Mouse (Mus musculus) thymus, adult 2 months (tissue): Measurements from ENCODE around the gene Rnf121. TPM values are rescaled to one million over a fixed set of nuclear protein-coding genes. Genes with fewer than 3 reads are reported as not detected.

ENCODE experiments used
- DNase-seq: peaks from one replicate; pipeline ENCODE4 v3.0.0; 2021
- H3K27ac ChIP-seq: fragments of 200-500 bp; 2 replicates; pipeline ENCODE4 v1.5.1; 2012; ENCODE audit warnings: low read length, control low read depth; ENCODE audit not compliant: control insufficient read depth, insufficient read depth
- H3K27me3 ChIP-seq: fragments of 200-500 bp; 2 replicates; pipeline ENCODE4 v1.6.1; 2012; ENCODE audit warnings: mild to moderate bottlenecking, low read length, moderate library complexity, mixed read lengths; ENCODE audit not compliant: control insufficient read depth, insufficient read depth
- H3K36me3 ChIP-seq: fragments of 200-500 bp; 2 replicates; pipeline ENCODE4 v1.6.1; 2012; ENCODE audit warnings: mild to moderate bottlenecking, low read length, moderate library complexity; ENCODE audit not compliant: control insufficient read depth, insufficient read depth
- H3K4me1 ChIP-seq: fragments of 200-500 bp; replicated peaks from 2 replicates; pipeline ENCODE4 v1.6.1; 2012; ENCODE audit warnings: low read length; ENCODE audit not compliant: control insufficient read depth, insufficient read depth
- H3K4me3 ChIP-seq: fragments of 200-500 bp; 2 replicates; pipeline ENCODE4 v1.5.1; 2012; ENCODE audit warnings: mild to moderate bottlenecking, low read length, control low read depth, moderate library complexity; ENCODE audit not compliant: control insufficient read depth, insufficient read depth
- CTCF ChIP-seq: fragments of 200-500 bp; IDR thresholded peaks from 2 replicates; pipeline ENCODE4 v1.5.1; 2012; ENCODE audit warnings: mild to moderate bottlenecking, control low read depth, low read length, moderate library complexity, borderline replicate concordance; ENCODE audit not compliant: control insufficient read depth, poor library complexity, insufficient read depth; ENCODE audit errors: extremely low read depth
- POLR2A ChIP-seq: fragments of 200-500 bp; IDR thresholded peaks from 2 replicates; pipeline ENCODE4 v1.6.1; 2012; ENCODE audit warnings: mild to moderate bottlenecking, low read length, control low read depth, moderate library complexity; ENCODE audit not compliant: control insufficient read depth, poor library complexity, insufficient read depth; ENCODE audit errors: extremely low read depth
- WGBS: fragments of 180-500 bp; shearing (Covaris S2); methylation state at CpG from one replicate; pipeline ENCODE4 v1.1.7; 2018; 5-methylcytosine and 5-hydroxymethylcytosine counted together
- polyA plus RNA-seq: library from polyadenylated mRNA; depleted of rRNA; stranded (reverse); fragments of >200 nt; gene quantifications from 2 replicates; pipeline ENCODE4 v1.2.3, GENCODE M21; 2012

Rnf121 gene
- polyA plus RNA-seq, 1 experiment = 41.0 TPM

GRCm38 (mm10) chr7:101994241-101994640 lies 71.0 kb downstream of the Rnf121 start:
- WGBS = 86% methylated on average over 3 of the region's 3 CpGs
- Histone ChIP-seq H3K4me3 (no peak overlapping the region), H3K27me3 (no peaks in the 10 kb centered on the region), H3K27ac (no peak overlapping the region), H3K4me1 (no peaks in the 10 kb centered on the region), H3K36me3 (peaks cover 89% of the 10 kb centered on the region)
- no peak for DNase-seq
- TF ChIP-seq POLR2A = no peak
- TF ChIP-seq CTCF = no peak

- no peak overlapping the region for H3K27ac ChIP-seq
- no peaks in the 10 kb centered on the region for H3K4me1 ChIP-seq
- 97% methylated on average over 3 of the region's 3 CpGs for whole genome bisulfite sequencing
- no peak overlapping the region for H3K4me3 ChIP-seq
- TF ChIP-seq POLR2A (no peak), CTCF (no peak)
- no peak for DNase-seq
- H3K36me3 ChIP-seq = peaks cover 31% of the 10 kb centered on the region
- H3K27me3 ChIP-seq = no peaks in the 10 kb centered on the region
Observed at GRCm38 (mm10) chr7:101985081-101985480, 80.2 kb downstream of the Rnf121 start.

- peaks cover 7% of the 10 kb centered on the region for H3K36me3 ChIP-seq
- no peak for TF ChIP-seq POLR2A
- TF ChIP-seq CTCF = no peak
- DNase-seq = no peak
- no peak overlapping the region for H3K4me3 ChIP-seq
- no peak overlapping the region for H3K27ac ChIP-seq
- no peaks in the 10 kb centered on the region for H3K4me1 ChIP-seq
- 75% methylated on average over 1 of the region's 1 CpGs for WGBS
- H3K27me3 ChIP-seq = no peaks in the 10 kb centered on the region
Observed at GRCm38 (mm10) chr7:101982735-101983134, 82.5 kb downstream of the Rnf121 start.

- TF ChIP-seq POLR2A (no peak), CTCF (no peak)
- Histone ChIP-seq H3K27me3 (no peaks in the 10 kb centered on the region), H3K27ac (no peak overlapping the region), H3K4me1 (peaks cover 26% of the 10 kb centered on the region), H3K36me3 (peaks cover 9% of the 10 kb centered on the region; the same call in 1 of the 2 replicates), H3K4me3 (no peak overlapping the region)
- DNase-seq = no peak
- 24% methylated on average over 2 of the region's 2 CpGs for WGBS
Observed at GRCm38 (mm10) chr7:101974505-101974904, 90.8 kb downstream of the Rnf121 start.

- H3K36me3 ChIP-seq = peaks cover 9% of the 10 kb centered on the region; the same call in 1 of the 2 replicates
- H3K4me1 ChIP-seq = peaks cover 26% of the 10 kb centered on the region
- DNase-seq = no peak
- no peak for TF ChIP-seq POLR2A
- TF ChIP-seq CTCF = no peak
- no peak overlapping the region for H3K4me3 ChIP-seq
- H3K27me3 ChIP-seq = no peaks in the 10 kb centered on the region
- H3K27ac ChIP-seq = 0 out of 2 replicates have a peak overlapping the region, but pooled peaks have one; percentile 5
- 14% methylated on average over 3 of the region's 3 CpGs for WGBS
Observed at GRCm38 (mm10) chr7:101973730-101974129, 91.5 kb downstream of the Rnf121 start.

GRCm38 (mm10) chr7:101971721-101972120 lies 93.5 kb downstream of the Rnf121 start:
- H3K27ac ChIP-seq = peak overlapping the region; percentile 95; the same call in 1 of the 2 replicates
- TF ChIP-seq POLR2A = no peak
- TF ChIP-seq CTCF = no peak
- H3K4me3 ChIP-seq = no peak overlapping the region
- H3K27me3 ChIP-seq = no peaks in the 10 kb centered on the region
- H3K4me1 ChIP-seq = peaks cover 26% of the 10 kb centered on the region
- 23% methylated on average over 2 of the region's 2 CpGs for WGBS
- no peak for DNase-seq
- no peaks in the 10 kb centered on the region for H3K36me3 ChIP-seq
